Mouse (Mus musculus) kidney, embryonic 14.5 days (tissue): ENCODE data around the gene Dapk3. TPM values are rescaled to one million over a fixed set of nuclear protein-coding genes. Genes with fewer than 3 reads are reported as not detected.

Source experiments
- ATAC-seq: fragments of 200-750 bp; cut with Nextera tagmentation; 2 replicates; pipeline ENCODE4 v1.8.0; 2017; ENCODE audit warnings: moderate number of reproducible peaks, mild to moderate bottlenecking, moderate TSS enrichment, moderate library complexity; ENCODE audit not compliant: low FRiP score, low TSS enrichment
- H3K27ac ChIP-seq: fragments of 300-500 bp; sonication (generic); 2 replicates; pipeline ENCODE4 v1.5.1; 2014; ENCODE audit warnings: low read depth, mild to moderate bottlenecking, low read length, moderate library complexity, mixed read lengths
- H3K27me3 ChIP-seq: fragments of 300-500 bp; sonication (generic); 2 replicates; pipeline ENCODE4 v1.6.1; 2014; ENCODE audit warnings: mild to moderate bottlenecking, low read length; ENCODE audit not compliant: control insufficient read depth, insufficient read depth
- H3K36me3 ChIP-seq: fragments of 300-500 bp; sonication (generic); 2 replicates; pipeline ENCODE4 v1.6.1; 2014; ENCODE audit warnings: low read length, mixed read lengths; ENCODE audit not compliant: control insufficient read depth, insufficient read depth
- H3K4me1 ChIP-seq: fragments of 300-500 bp; sonication (generic); 2 replicates; pipeline ENCODE4 v1.6.1; 2014; ENCODE audit warnings: low read length, mixed read lengths; ENCODE audit not compliant: control insufficient read depth, insufficient read depth
- H3K4me2 ChIP-seq: fragments of 300-500 bp; sonication (generic); replicated peaks from 2 replicates; pipeline ENCODE4 v1.6.1; 2014; ENCODE audit warnings: low read depth, mild to moderate bottlenecking, low read length
- H3K4me3 ChIP-seq: fragments of 300-500 bp; sonication (generic); 2 replicates; pipeline ENCODE4 v1.5.1; 2014; ENCODE audit warnings: mild to moderate bottlenecking, low read length
- H3K9ac ChIP-seq: fragments of 300-500 bp; sonication (generic); 2 replicates; pipeline ENCODE4 v1.6.1; 2014; ENCODE audit warnings: low read depth, mild to moderate bottlenecking, low read length, moderate library complexity
- H3K9me3 ChIP-seq: fragments of 300-500 bp; sonication (generic); 2 replicates; pipeline ENCODE4 v1.6.1; 2016; ENCODE audit warnings: low read length; ENCODE audit not compliant: control insufficient read depth
- WGBS: fragments of 180-500 bp; shearing (Covaris S2); extraction: QIAGEN DNeasy Blood & Tissue Kit; methylation state at CpG from one replicate; pipeline ENCODE4 v1.1.7; 2014; 5-methylcytosine and 5-hydroxymethylcytosine counted together
- polyA plus RNA-seq: library from polyadenylated mRNA; unstranded; fragments of >200 nt; fragmentation: Nextera tagmentation; extraction: Ambion mirVana; gene quantifications from 2 replicates; pipeline ENCODE4 v1.2.1, GENCODE M21; 2014

Gene Dapk3
- polyA plus RNA-seq, 1 experiment from 2014 or later, result 45.7 TPM

DNA sequence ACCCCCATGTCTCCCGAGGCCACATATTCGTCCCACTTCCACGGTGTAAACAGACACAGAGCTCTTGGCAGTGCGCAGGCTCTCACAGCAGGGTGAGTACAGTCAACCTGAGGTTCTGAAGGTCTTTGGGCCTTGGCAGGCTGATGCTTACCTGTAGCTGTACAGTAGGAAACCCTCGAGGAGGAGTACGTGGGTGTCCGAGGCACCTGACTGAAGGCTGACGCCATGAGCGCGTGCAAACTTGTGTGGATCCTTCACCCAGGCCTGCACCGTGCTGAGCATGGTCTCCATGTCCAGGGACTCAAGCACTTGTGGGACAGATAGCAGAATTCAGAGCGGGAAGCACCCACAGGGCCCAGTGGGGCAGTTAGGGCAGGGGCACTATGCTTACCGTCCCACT, 17.3 kb downstream of the Dapk3 start:
- ATAC-seq, result no peak
- Histone ChIP-seq H3K27me3 (peaks cover 14% of the 10 kb centered on the region), H3K4me2 (no peak overlapping the region), H3K27ac (no peak overlapping the region), H3K4me1 (no peaks in the 10 kb centered on the region), H3K4me3 (no peak overlapping the region), H3K9ac (no peak overlapping the region), H3K36me3 (no peaks in the 10 kb centered on the region), H3K9me3 (no peaks in the 10 kb centered on the region)
- WGBS, result 82% methylated on average over 13 of the region's 13 CpGs

DNA sequence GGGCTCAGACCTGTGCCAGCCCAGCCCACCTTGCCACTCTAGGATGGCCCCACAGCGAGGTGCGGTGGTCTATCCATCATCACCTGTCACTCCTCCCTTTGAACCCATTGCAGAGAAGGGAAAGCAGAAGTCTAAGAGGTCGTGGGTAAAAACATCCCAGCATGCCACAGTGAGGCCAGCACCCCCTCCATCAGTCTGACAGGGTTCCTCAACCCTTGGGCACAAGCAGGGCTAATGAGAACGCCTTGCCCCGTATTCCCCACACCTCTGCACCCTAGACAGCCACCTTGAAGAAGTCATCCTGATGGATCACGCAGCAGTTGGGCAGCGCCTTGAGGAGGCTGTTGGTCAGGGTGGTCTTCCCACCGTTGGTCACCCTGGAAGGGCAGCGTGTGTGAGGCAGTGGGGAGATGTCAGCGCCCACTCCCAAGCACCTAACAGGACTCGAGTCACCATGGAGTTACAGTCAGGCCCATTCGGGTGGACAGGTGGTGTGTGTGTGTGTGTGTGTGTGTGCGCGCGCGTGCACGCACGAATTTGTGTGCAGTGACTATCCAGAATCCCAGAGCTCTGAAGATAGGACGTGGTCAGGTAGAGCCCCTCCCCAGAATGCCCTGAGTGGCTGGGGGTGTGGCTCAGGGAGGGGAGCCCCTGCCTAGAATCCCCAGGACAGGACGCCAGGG, 17.9 kb downstream of the Dapk3 start:
- WGBS, result 75% methylated on average over 20 of the region's 20 CpGs
- Histone ChIP-seq H3K9ac (no peak overlapping the region), H3K27me3 (peaks cover 8% of the 10 kb centered on the region), H3K4me1 (no peaks in the 10 kb centered on the region), H3K4me3 (no peak overlapping the region), H3K4me2 (no peak overlapping the region), H3K36me3 (no peaks in the 10 kb centered on the region), H3K9me3 (no peaks in the 10 kb centered on the region), H3K27ac (no peak overlapping the region)
- no peak for ATAC-seq

DNA sequence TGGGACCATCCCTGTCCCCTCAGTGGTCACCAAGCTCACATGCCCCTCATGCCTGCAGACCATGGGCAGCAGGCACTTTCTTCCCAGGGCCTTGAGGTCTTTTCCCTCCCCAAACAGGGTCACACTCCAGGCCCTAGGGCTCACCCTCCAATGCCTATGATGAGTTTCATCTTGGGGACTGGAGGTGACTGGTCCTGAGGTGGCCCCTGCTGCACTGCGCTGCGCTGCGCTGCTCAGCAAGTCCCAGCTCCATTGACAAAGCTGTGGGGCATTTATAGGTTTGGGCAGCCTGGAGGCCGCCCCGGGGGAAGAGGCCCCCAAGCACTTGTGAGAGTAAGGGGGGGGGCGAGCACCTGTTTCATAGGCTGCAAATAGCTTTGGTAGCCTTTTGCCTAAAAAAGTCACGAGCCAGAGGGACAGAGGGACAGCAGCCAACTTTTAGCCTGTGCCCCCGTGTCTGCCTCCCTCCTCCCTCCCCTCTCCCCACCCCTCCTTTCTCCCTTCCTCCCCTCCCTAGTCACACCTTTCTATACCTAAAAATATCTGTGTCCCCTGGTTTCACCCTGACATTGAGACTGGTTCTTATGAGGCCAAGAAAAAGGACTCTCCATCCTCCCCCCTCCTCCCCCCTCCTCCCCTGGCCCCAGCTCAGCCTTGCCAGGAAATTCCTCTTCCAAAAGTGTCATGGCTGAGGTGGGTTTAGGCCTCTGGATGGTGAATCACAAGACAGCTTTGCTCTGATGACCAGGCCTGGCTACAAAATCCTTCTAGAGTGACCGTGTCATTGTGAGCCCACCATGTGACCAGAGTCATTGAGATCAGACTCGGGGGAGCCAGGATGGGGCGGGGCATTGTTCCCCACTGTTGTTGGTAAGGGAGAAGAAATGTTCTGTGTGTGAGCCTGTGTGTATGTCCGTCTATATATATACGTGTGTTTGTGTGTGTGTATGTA, 19.3 kb downstream of the Dapk3 start, which contains the start of gene Nmrk2:
Gene Nmrk2 (minus strand): TSS at position 245 of the 952 bp plus-strand sequence.
- Histone ChIP-seq H3K4me3 (no peak within 1 kb of the TSS), H3K27ac (no peak within 1 kb of the TSS), H3K9me3 (no peaks in the 10 kb centered on the region), H3K4me2 (no peak within 1 kb of the TSS), H3K4me1 (no peaks in the 10 kb centered on the region), H3K27me3 (no peaks in the 10 kb centered on the region; the same call in none of the 2 replicates), H3K9ac (no peak within 1 kb of the TSS), H3K36me3 (no peaks in the 10 kb centered on the region)
- ATAC-seq, result no peak
- 64% methylated on average over 13 of the region's 13 CpGs for WGBS

DNA sequence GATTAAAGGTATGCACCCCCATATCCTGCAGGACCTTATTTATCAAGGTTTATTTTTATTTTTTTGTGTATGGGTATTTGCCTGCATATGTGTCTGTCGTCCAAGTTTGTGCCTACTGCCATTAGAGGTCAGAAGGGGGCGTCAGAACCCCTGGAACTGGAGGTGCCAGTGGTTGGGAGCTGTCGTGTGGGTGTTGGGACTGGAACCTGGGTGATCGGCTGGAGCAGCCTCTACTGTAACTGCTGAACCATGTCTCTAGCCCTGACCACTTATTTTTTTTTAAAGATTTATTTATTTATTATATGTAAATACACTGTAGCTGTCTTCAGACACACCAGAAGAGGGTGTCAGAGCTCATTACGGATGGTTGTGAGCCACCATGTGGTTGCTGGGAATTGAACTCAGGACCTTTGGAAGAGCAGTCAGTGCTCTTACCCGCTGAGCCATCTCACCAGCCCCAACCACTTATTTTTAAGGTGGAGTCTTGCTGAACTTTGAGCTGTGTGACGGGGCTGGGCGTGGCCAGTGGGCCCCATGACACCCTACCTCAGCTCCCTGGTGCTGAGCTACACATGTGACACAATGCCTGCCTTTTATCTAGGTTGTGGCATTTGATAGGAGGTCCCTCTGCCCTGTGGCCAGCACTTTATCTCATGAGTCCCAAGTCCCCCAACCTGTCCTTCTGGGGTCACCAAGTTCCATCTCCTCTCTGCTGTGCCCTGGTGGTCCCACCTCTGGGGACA, 20.3 kb downstream of the Dapk3 start:
- Histone ChIP-seq H3K27me3 (no peaks in the 10 kb centered on the region; the same call in none of the 2 replicates), H3K36me3 (no peaks in the 10 kb centered on the region), H3K4me1 (no peaks in the 10 kb centered on the region), H3K4me3 (no peak overlapping the region), H3K27ac (no peak overlapping the region), H3K9me3 (no peaks in the 10 kb centered on the region), H3K9ac (no peak overlapping the region), H3K4me2 (no peak overlapping the region)
- 72% methylated on average over 8 of the region's 8 CpGs for WGBS
- no peak for ATAC-seq

DNA sequence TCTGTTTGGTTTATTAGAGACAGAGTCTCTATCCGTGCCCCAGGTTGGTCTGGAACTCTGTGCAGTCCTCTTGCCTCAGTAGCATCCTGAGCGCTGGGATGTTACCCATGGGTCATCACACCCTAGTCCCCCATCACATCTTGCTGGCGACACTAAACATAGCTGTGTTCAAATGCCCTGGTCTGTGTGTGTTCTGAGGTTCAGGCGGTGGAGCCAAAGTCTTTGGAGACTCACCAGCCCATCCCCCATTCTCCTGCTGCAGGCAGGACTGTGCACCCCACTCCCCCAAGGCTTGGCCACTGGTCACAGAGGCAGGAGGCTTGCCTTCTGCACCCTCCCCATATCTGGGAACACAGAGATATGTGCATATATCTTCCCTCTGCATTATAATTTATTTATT, 21.3 kb downstream of the Dapk3 start:
- H3K27me3 ChIP-seq, result no peaks in the 10 kb centered on the region; the same call in none of the 2 replicates
- no peaks in the 10 kb centered on the region for H3K9me3 ChIP-seq
- no peaks in the 10 kb centered on the region for H3K36me3 ChIP-seq
- WGBS, result 73% methylated on average over 4 of the region's 4 CpGs
- no peak overlapping the region for H3K4me3 ChIP-seq
- H3K4me2 ChIP-seq, result no peak overlapping the region
- no peaks in the 10 kb centered on the region for H3K4me1 ChIP-seq
- H3K27ac ChIP-seq, result no peak overlapping the region
- H3K9ac ChIP-seq, result no peak overlapping the region
- no peak for ATAC-seq

DNA sequence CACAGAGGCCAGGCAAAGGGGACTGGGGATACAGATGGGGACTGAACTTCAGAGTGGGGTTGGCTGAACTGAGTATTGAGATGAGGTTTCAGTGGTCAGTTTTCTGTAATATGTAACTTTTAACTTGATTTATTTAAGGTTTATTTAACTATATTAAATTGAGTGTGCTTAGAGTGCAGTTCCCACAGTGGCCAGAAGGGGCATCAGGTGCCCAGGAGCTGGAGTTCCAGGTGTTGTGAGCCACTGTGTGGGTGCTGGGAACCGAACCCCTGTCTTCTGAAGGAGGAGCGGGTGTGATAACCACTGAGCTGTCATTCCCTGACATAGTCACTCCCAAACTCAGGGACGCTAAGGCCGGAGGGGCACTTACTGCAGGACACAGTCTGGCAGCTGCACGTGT, 27.3 kb downstream of the Dapk3 start:
- Histone ChIP-seq H3K36me3 (no peaks in the 10 kb centered on the region), H3K4me2 (no peak overlapping the region), H3K4me1 (no peaks in the 10 kb centered on the region), H3K4me3 (no peak overlapping the region), H3K9ac (no peak overlapping the region), H3K27ac (no peak overlapping the region), H3K9me3 (no peaks in the 10 kb centered on the region; the same call in 1 of the 2 replicates), H3K27me3 (no peaks in the 10 kb centered on the region)
- ATAC-seq, result no peak
- WGBS, result 96% methylated on average over 5 of the region's 5 CpGs

DNA sequence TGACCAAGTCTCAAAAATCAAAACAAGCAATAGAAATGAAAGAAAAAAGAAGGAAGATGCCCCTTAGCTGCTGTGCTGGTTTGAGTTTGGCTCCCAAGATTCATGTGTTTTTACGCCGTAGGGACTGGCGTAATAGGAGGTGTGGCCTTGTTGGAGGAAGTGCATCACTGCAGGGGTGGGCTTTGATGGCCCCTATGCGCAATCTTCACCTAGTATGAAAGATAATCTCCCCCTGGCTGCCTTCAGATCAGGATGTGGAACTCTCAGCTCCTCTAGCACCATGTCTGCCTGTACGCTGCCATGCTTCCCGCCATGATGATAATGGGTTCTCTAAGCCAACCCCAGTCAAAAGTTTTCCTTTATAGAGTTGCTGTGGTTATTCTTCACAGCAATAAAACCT, 33.5 kb downstream of the Dapk3 start:
- H3K4me2 ChIP-seq, result no peak overlapping the region
- H3K36me3 ChIP-seq, result no peaks in the 10 kb centered on the region
- H3K27ac ChIP-seq, result no peak overlapping the region
- H3K4me3 ChIP-seq, result no peak overlapping the region
- no peaks in the 10 kb centered on the region for H3K9me3 ChIP-seq
- no peak for ATAC-seq
- H3K9ac ChIP-seq, result no peak overlapping the region
- no peaks in the 10 kb centered on the region for H3K27me3 ChIP-seq
- 89% methylated on average over 6 of the region's 6 CpGs for WGBS
- no peaks in the 10 kb centered on the region for H3K4me1 ChIP-seq

DNA sequence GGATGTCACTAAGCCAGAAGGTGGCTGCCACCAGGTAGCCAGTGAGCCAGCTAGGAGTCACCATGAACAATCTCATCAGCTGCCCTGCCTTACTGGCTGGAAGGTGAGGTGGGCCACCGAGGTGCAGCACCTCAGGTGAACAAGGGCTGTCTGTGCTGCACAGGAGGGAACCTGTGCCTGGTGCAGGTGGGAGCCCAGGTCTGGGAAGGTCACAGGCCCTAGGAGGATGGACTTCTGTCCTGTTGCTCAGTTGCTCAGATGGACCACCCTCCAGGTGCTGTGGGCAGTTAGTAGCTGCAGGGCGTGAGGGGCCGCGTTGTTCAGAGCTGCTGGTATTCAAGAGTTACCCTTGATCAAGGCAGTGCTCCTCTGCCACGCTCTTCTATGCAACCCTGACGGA, 34.0 kb downstream of the Dapk3 start:
- Histone ChIP-seq H3K9me3 (no peaks in the 10 kb centered on the region), H3K36me3 (no peaks in the 10 kb centered on the region), H3K9ac (no peak overlapping the region), H3K4me3 (no peak overlapping the region), H3K4me1 (no peaks in the 10 kb centered on the region), H3K27ac (no peak overlapping the region), H3K4me2 (no peak overlapping the region), H3K27me3 (no peaks in the 10 kb centered on the region)
- WGBS, result 82% methylated on average over 6 of the region's 6 CpGs
- no peak for ATAC-seq
